Mouse (Mus musculus) cerebellum, adult (tissue): Measurements from ENCODE around the gene Hist1h4i.

ENCODE experiments used
- ATAC-seq: cut with Nextera tagmentation; 2 replicates; pipeline ENCODE4 v1.9.2; 2017; ENCODE audit warnings: mild to moderate bottlenecking, moderate library complexity, mixed read lengths; ENCODE audit not compliant: insufficient number of reproducible peaks, low FRiP score, low TSS enrichment

Hist1h4i gene

GRCm38 (mm10) chr13:22014411-22014845 lies 26.7 kb downstream of the Hist1h4i start:
- ATAC-seq, result no peak

DNA sequence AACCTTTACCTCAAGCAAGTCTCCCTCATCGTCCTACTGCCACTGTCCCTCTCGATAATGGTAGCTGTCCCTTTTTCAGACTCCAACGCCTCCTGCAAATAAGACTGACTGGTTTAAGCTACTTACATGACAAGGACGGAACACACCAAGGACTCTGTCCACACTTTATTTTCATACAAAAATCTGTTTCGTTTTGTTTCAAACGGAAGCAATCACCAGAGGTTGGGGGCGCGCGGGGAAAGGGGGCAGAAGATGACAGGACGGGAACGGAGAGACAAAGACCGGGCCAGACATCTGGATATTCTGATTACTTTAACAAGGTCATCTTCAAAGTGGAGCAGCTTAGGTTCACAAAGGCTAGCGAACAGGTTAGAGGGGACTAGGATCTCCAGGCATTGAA lies 27.4 kb downstream of the Hist1h4i start:
- ATAC-seq, result no peak

GRCm38 (mm10) chr13:22009642-22010041 lies 31.5 kb downstream of the Hist1h4i start, which contains the start of gene Prss16:
Gene Prss16, minus strand, starts transcription at chr13:22009742.
- no peak for ATAC-seq

DNA sequence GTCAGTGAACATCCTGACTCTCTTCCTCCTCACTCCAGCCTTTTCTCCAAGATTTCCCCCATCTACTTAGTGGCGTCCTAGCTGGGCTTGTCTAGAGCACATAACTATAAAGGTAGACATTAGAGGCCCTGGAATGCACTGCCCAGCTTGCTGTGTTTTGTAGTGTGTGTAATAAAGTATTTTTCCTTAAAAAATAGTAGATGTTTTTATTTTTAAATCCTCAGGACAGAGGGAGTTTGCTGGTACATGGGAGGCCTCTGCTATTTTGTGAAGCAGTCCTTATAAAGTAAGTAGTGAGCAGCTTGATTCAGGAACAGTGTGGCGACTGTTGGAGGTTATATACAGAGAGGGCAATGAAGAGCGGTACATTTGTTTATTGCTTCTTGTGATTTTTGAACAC lies 32.5 kb downstream of the Hist1h4i start:
- no peak for ATAC-seq

DNA sequence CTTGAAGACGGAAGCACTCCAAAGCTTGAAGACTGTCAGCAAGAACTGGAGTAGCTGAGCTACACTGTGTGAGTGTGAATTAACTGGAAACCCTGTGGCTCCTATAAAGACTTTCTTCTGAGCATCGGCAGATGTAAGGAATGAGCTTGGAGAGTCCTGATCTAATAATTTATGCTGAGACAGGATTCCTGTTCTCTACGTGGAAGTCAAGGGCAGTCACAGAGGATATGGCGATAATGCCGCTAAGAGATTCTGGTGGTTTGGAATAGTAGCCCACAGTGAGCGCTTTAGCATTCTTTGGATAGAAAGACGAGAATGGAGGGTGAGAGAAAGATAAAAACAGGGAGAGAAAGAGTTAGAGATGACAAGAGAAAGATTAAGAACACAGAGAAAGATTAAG lies 33.3 kb downstream of the Hist1h4i start:
- no peak for ATAC-seq

DNA sequence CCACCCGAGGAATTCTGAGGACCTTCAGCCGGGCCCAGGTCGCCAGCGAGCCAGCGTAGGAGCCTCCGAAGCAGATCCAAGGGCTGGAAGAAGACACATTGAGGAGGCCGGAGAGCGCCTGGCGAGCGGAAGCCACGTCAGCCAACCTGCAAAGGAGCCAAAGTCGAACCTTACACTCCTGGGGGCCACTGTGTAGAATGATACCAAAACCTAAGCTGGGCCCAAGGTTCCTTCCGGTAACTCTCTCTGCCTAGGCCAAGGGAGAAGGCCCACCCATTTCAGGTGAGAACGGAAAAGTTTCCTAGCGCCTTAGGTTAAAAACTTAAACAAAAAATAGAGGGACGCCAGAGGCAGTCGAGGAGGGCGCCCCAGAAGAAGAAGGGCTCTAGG lies 34.0 kb downstream of the Hist1h4i start:
- no peak for ATAC-seq

DNA sequence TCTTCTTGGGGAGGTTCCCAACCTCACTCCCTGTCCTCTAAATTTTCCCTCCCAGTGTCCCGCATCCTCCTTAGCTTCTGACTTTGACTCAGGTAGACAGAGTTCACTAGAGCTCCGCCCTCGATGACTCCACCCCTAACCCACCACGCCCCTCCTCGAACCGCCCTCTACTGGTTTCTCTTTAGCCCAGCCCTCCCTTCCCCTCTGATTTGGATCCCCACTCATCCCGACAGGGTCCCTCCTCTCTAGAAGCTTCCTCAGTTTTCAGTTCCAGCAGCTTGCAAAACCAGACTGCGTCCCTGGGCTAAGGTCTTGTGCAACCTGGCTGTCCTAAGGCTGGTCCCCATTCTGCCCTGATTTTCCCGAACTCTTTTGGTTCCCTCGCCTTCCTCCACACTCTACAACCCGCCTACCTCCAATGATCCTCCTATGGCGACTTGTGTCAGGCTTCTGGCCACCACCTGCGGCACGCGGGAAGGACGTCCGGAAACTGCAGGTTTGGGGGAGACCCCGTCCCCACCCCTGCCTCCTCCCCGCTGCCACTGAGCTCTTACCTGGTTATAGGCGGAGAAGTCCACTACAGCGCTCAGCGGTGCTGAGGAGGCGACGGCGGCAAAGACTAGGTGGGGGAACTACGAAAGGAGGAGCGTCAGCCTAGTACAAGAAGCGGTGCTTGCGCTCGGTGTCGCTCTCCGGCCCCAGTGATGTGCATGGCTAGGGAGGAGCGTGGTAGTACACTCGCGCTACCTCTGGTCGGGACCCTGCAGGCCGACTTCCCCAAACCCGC lies 34.6 kb downstream of the Hist1h4i start:
- ATAC-seq, result no peak

DNA sequence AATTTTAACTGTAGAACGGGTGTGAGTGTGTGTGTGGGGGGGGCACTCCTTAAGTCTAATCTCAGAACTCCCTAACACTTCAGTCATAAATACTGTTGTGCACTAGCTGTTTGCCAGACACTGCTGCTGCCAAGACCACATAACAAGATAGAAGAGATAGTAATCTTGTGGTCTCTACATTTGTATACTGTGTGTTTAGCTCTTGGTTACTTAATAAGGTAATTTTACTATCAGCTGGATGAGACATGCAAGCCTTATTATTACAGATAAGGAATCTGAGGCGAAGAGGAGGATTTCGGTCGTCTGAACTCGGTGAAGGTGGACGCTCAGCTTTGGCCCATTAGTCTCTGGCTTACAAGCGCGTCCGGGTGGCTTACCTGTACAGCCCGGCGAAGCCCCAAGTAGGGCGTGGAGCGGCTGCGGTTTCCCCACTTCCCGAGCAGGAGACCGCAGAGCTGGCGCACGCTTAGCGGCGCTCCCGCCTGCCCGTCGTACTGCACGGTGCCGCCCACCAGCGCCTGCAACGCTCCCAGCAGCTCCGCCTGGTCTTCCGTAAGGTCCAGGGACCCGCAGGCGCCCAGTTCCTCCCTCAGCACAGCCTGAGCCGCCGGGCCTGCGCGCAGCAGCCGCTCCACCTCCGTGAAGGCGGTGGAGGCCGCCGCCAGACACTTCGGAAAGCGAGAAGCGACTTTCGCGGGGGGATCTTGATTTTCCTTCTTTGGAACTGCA lies 35.4 kb downstream of the Hist1h4i start:
- ATAC-seq, result no peak

DNA sequence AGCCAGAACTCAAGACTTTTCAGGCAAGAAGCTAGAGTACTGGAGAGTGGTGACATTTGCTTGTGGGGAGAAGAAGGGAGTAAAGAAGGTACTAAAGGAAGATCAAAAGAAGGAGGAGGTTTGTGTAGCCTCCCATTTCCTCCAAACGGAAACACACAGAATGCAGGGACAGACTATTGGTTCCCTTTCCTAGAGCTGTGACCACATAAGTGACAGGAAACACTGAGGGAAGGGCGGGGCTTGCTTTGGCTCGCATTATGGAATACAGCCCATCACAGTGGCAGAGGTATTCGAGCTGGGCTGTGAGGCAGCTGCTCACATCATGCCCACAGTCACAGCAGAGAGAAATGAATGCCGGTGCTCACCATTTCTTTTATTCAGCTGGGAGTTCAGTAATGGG lies 39.3 kb downstream of the Hist1h4i start:
- no peak for ATAC-seq

- no peak for ATAC-seq
These were observed 39.8 kb downstream of the Hist1h4i start for GRCm38 (mm10) chr13:22001346-22001745.

GRCm38 (mm10) chr13:21999147-21999546 lies 42.0 kb downstream of the Hist1h4i start:
- ATAC-seq, result no peak

DNA sequence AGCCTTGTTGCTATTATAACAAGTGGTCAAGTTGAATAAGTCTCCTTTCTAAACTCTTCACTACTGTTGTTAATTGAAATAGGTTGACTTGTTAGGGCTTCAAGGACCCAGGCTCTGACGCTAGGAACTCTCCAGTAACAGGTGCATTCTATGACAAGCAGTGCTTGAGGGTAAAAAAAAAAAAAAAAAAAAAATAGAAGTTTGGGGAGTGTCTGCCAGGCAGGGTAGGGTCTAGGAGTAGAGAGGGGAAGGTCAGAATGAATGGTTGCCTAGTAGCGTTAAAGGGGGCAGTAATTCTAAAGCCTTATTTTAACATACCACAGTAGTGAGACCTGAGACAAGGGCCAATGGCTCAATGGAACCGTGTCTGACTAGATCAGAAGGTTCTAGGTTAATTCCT lies 42.8 kb downstream of the Hist1h4i start:
- no peak for ATAC-seq

DNA sequence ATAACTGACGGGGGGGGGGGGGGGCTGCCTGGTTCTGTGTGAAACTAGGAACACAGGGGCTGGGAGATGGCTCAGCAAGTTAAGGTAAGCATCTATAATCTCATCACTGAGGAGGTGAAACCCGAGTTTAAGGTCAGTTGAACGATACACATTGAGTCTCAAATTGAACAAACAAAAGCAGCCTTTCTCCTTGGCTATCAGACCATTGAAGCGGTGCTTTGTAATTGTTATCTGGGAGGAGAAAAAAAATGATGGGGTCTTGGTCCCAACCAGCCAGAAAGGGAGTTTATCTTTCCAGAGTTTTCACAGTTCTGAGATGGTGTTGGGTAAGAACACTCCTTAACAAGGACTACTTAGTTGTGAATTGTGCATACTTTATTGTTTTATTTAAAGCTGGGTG lies 43.3 kb downstream of the Hist1h4i start:
- ATAC-seq, result no peak

DNA sequence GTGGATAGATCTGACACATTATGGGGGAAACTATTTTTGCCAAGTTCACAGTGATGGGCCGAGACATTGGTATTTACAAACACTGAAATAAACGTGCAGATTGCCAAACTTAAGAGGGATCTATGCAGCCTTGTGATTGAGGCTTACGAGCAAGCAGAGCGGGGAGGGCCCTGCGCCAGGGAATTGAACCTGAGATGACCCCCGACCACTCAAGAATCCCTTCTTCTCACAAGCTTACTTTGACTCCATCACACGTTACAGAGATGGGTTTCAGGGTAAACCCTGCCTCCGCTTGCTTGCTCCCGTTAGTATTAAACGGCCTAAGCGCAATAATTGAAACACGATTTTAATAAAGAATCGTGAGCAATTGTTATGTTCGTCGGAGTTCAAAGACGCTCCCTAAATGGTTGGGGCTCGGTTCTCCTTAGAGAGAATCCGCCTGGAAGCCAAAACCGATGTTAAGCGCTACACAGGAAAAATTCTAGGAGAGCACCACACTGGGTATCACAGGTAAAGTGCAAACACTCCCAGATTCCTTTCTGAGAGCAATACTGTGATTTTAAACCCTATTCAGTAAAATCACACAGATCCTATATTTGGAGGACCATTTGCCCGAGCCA lies 43.9 kb downstream of the Hist1h4i start:
- no peak for ATAC-seq

DNA sequence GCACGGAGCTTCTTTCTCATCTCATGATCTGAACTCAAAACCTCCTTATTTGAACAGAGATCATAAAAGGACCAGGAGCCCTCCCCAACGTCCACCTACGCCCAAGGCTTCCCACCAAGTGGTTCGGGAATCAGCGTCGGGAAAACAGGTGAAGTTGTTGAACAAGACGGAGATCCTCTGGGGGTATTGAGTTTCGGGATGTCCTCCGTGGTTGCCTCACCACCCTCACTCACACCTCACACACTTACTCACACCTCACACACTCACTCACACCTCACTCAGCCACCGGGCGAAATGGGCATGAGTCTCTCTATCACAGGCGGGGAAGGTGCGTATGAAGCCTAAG lies 44.3 kb downstream of the Hist1h4i start:
- ATAC-seq, result no peak

GRCm38 (mm10) chr13:21996101-21996839 lies 44.9 kb downstream of the Hist1h4i start:
- no peak for ATAC-seq

- no peak for ATAC-seq
These were observed 45.7 kb downstream of the Hist1h4i start for GRCm38 (mm10) chr13:21995331-21995914.

DNA sequence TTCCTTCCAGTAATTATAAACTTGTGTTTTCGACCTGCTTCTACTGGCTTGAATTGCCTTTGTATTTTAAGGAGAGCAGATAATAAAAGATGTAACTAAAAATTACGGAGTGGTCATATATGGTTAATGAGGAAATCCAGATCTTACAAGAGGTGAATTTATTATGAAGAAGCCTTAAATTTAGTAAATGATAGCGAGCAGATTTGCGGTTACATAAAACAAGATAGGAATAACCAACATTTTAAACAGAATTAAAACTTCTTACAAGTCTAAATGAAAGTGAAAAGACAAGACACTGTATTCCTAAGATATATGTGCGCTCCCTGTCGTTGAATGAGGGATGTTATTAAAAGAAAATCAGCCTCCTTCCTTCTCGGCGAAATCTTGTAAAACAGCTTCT lies 46.3 kb downstream of the Hist1h4i start:
- no peak for ATAC-seq

- ATAC-seq, result no peak
These were observed 47.0 kb downstream of the Hist1h4i start for GRCm38 (mm10) chr13:21993957-21994738.

DNA sequence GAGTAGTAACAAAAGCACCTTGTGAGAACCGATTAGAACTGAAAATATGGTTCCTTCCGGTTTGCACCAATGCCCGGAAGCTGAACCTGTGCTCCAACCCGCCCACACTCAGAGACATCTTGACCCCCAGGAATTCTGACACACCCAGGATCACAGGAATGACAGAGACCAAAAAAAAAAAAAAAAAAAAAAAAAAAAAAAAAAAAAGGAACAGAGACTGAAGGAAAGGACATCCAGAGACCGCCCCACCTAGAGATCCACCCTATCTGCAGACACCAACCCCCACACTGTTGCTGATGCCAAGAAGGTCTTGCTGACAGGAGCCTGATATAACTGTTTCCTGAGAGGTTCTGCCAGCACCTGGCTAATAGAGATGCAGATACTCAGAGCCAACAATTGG lies 48.6 kb downstream of the Hist1h4i start:
- no peak for ATAC-seq
